Mouse (Mus musculus) CH12.LX (cell line): Measurements from ENCODE around the gene Shank1. TPM values are rescaled to one million over a fixed set of nuclear protein-coding genes. Genes with fewer than 3 reads are reported as not detected.

ENCODE experiments used
- DNase-seq: peaks from one replicate; pipeline ENCODE4 v3.0.0-alpha.2; 2013; ENCODE audit errors: extremely low read depth
- H3K27ac ChIP-seq: 2 replicates; pipeline ENCODE4 v1.5.1; 2012; ENCODE audit warnings: low read depth, mild to moderate bottlenecking, control low read depth, moderate library complexity; ENCODE audit not compliant: insufficient read depth
- H3K27me3 ChIP-seq: replicated peaks from 2 replicates; pipeline ENCODE3; 2012; ENCODE audit warnings: inconsistent platforms
- H3K36me3 ChIP-seq, 2 experiments: replicated peaks in 1 of 2; 2 replicates each; pipeline versions ENCODE3 to v1.6.1; 2012; ENCODE audit warnings: inconsistent platforms in 1 of 2, low read length in 1 of 2, mild to moderate bottlenecking in 1 of 2, mixed read lengths in 1 of 2, moderate library complexity in 1 of 2; ENCODE audit not compliant: control insufficient read depth in 1 of 2, insufficient read depth in 1 of 2
- H3K4me1 ChIP-seq, 2 experiments: 2 replicates each; pipeline ENCODE4 v1.6.1; 2012; ENCODE audit warnings: inconsistent platforms in 1 of 2, moderate library complexity in 1 of 2; ENCODE audit not compliant: insufficient read depth in 2 of 2, control insufficient read depth in 1 of 2
- H3K4me2 ChIP-seq: 2 replicates; pipeline ENCODE4 v1.6.1; 2012; ENCODE audit warnings: low read depth, mild to moderate bottlenecking, control low read depth; ENCODE audit not compliant: poor library complexity, insufficient read depth, severe bottlenecking
- H3K4me3 ChIP-seq, 3 experiments: fragments of 150-350 bp in 1 of 3; sonication (generic) in 1 of 3; replicated peaks in 1 of 3; 2 replicates each; pipeline versions ENCODE3 to v1.5.1; 2011 to 2012; ENCODE audit warnings: low read depth in 2 of 3, low read length in 2 of 3, mild to moderate bottlenecking in 2 of 3, moderate library complexity in 2 of 3, control low read depth in 1 of 3, improper control_type of control experiment in 1 of 3, inconsistent platforms in 1 of 3, mixed read lengths in 1 of 3; ENCODE audit not compliant: poor library complexity in 1 of 3
- H3K79me2 ChIP-seq: replicated peaks from 2 replicates; pipeline ENCODE4 v1.6.1; 2012; ENCODE audit warnings: mild to moderate bottlenecking, moderate library complexity; ENCODE audit not compliant: control insufficient read depth, poor library complexity, insufficient read depth, severe bottlenecking; ENCODE audit errors: extremely low read depth
- H3K9ac ChIP-seq: 2 replicates; pipeline ENCODE4 v1.6.1; 2012; ENCODE audit warnings: low read depth, mild to moderate bottlenecking, control low read depth, moderate library complexity; ENCODE audit not compliant: insufficient read depth
- H3K9me3 ChIP-seq: replicated peaks from 2 replicates; pipeline ENCODE3; 2012; ENCODE audit warnings: low read length, inconsistent platforms, mixed read lengths
- BHLHE40 ChIP-seq: IDR thresholded peaks from 2 replicates; pipeline ENCODE4 v1.6.1; 2011; ENCODE audit warnings: mild to moderate bottlenecking, low read depth, low read length, improper control_type of control experiment
- CHD2 ChIP-seq: IDR thresholded peaks from 2 replicates; pipeline ENCODE4 v1.6.1; 2011; ENCODE audit warnings: low read length, improper control_type of control experiment
- E2F4 ChIP-seq: IDR thresholded peaks from 2 replicates; pipeline ENCODE4 v1.6.1; 2011; ENCODE audit warnings: low read depth, low read length, improper control_type of control experiment; ENCODE audit not compliant: insufficient replicate concordance
- ELF1 ChIP-seq: IDR thresholded peaks from 2 replicates; pipeline ENCODE4 v1.6.1; 2014; ENCODE audit warnings: low read depth, mild to moderate bottlenecking, inconsistent platforms, low read length, improper control_type of control experiment
- EP300 ChIP-seq: IDR thresholded peaks from 2 replicates; pipeline ENCODE4 v1.6.1; 2011; ENCODE audit warnings: low read length, improper control_type of control experiment
- JUND ChIP-seq: conservative IDR thresholded peaks from 2 replicates; pipeline ENCODE4 v1.6.1; 2011; ENCODE audit warnings: low read depth, low read length, improper control_type of control experiment
- KAT2A ChIP-seq: IDR thresholded peaks from 2 replicates; pipeline ENCODE4 v1.6.1; 2012; ENCODE audit warnings: low read length, improper control_type of control experiment, inconsistent platforms; ENCODE audit not compliant: insufficient replicate concordance
- MXI1 ChIP-seq: IDR thresholded peaks from 2 replicates; pipeline ENCODE4 v1.6.1; 2011; ENCODE audit warnings: mild to moderate bottlenecking, low read depth, low read length, improper control_type of control experiment
- MYC ChIP-seq: IDR thresholded peaks from 2 replicates; pipeline ENCODE4 v1.6.1; 2011; ENCODE audit warnings: low read depth, mild to moderate bottlenecking, improper control_type of control experiment, low read length
- NELFE ChIP-seq: IDR thresholded peaks from 2 replicates; pipeline ENCODE4 v1.6.1; 2011; ENCODE audit warnings: low read depth, low read length, improper control_type of control experiment
- NRF1 ChIP-seq: IDR thresholded peaks from 2 replicates; pipeline ENCODE4 v1.6.1; 2014; ENCODE audit warnings: low read depth, mild to moderate bottlenecking, inconsistent platforms, low read length, improper control_type of control experiment, moderate library complexity
- PAX5 ChIP-seq: IDR thresholded peaks from 2 replicates; pipeline ENCODE4 v1.6.1; 2012; ENCODE audit warnings: low read length, inconsistent platforms, mixed read lengths
- POLR2A ChIP-seq: IDR thresholded peaks from 2 replicates; pipeline ENCODE4 v1.6.1; 2011; ENCODE audit warnings: low read depth, mild to moderate bottlenecking, improper control_type of control experiment, low read length
- POLR2AphosphoS2 ChIP-seq: IDR thresholded peaks from 2 replicates; pipeline ENCODE4 v1.6.1; 2011; ENCODE audit warnings: low read depth, low read length, improper control_type of control experiment
- RCOR1 ChIP-seq: conservative IDR thresholded peaks from 2 replicates; pipeline ENCODE4 v1.6.1; 2012; ENCODE audit warnings: low read depth, mild to moderate bottlenecking, inconsistent platforms, low read length, improper control_type of control experiment
- SIN3A ChIP-seq: IDR thresholded peaks from 2 replicates; pipeline ENCODE4 v1.6.1; 2012; ENCODE audit warnings: low read length, improper control_type of control experiment, inconsistent platforms
- TBP ChIP-seq: conservative IDR thresholded peaks from 2 replicates; pipeline ENCODE4 v1.6.1; 2011; ENCODE audit warnings: low read depth, low read length, improper control_type of control experiment
- USF1 ChIP-seq: IDR thresholded peaks from 2 replicates; pipeline ENCODE4 v1.6.1; 2014; ENCODE audit warnings: low read depth, mild to moderate bottlenecking, inconsistent platforms, low read length, improper control_type of control experiment
- ZC3H11A ChIP-seq: IDR thresholded peaks from 2 replicates; pipeline ENCODE4 v1.6.1; 2012; ENCODE audit warnings: low read depth, mild to moderate bottlenecking, inconsistent platforms, low read length, improper control_type of control experiment
- ZMIZ1 ChIP-seq: IDR thresholded peaks from 2 replicates; pipeline ENCODE4 v1.6.1; 2012; ENCODE audit warnings: low read depth, mild to moderate bottlenecking, inconsistent platforms, low read length, improper control_type of control experiment
- dilution Hi-C: fragments of 300-500 bp; cut with MboI; formaldehyde crosslinking; loops from 2 replicates; pipeline ENCODE4 v1.14.3; 2020; ENCODE audit warnings: low sequenced_read_pairs; ENCODE audit not compliant: extremely low pct_unique_long_range_greater_than_20kb, extremely low pct_ligation_motif_present
- in situ Hi-C: fragments of 300-500 bp; cut with MboI; formaldehyde crosslinking; loops from 3 replicates; pipeline ENCODE4 v1.14.3; 2019; ENCODE audit warnings: low sequenced_read_pairs, low pct_ligation_motif_present, low pct_unique_long_range_greater_than_20kb, mixed read lengths
- polyA plus RNA-seq: library from polyadenylated mRNA; unstranded; fragments of >175 nt; gene quantifications from 2 replicates; pipeline ENCODE4 v1.2.1, GENCODE M21; 2012; ENCODE audit warnings: low read depth; ENCODE audit not compliant: insufficient read length
- total RNA-seq, 2 experiments: library from RNA; depleted of rRNA; stranded (reverse); fragments of 300-350 nt in 1 of 2; fragments of >200 nt in 1 of 2; gene quantifications; 2 replicates each; pipeline ENCODE4 v1.2.3; 2012 to 2014

The Shank1 gene
- total and polyA plus RNA-seq, 3 experiments, result under 0.01 to 0.07 TPM; not detected in 1

- peaks cover 15% of the 10 kb centered on the region for H3K9me3 ChIP-seq
- no peaks in the 10 kb centered on the region for H3K79me2 ChIP-seq
- peaks cover 42% of the 10 kb centered on the region for H3K27me3 ChIP-seq
- peaks cover 0 to 21% of the 10 kb centered on the region in 2 experiments; a peak in 2 of 4 replicates for H3K4me1 ChIP-seq
- no peak overlapping the region for H3K4me3 ChIP-seq
- H3K27ac ChIP-seq, result no peak overlapping the region
- in situ Hi-C loops (no loop called here), dilution Hi-C loops (no loop called here)
- H3K4me2 ChIP-seq, result no peak overlapping the region
- H3K36me3 ChIP-seq, result no peaks in the 10 kb centered on the region
- H3K9ac ChIP-seq, result no peak overlapping the region
- TF ChIP-seq ZMIZ1 (no peak), PAX5 (no peak), E2F4 (no peak), MYC (no peak), TBP (no peak), MXI1 (no peak), RCOR1 (no peak)
- DNase-seq, result no peak
Measured at GRCm38 (mm10) chr7:44375793-44376192, 65.7 kb downstream of the Shank1 start.

GRCm38 (mm10) chr7:44378290-44378689, 68.2 kb downstream of the Shank1 start:
- DNase-seq, result no peak
- H3K27me3 ChIP-seq, result peaks cover 65% of the 10 kb centered on the region
- no peaks in the 10 kb centered on the region for H3K36me3 ChIP-seq
- no peaks in the 10 kb centered on the region for H3K79me2 ChIP-seq
- H3K4me3 ChIP-seq, result no peak overlapping the region
- dilution Hi-C loops, result no loop called here
- H3K9me3 ChIP-seq, result peaks cover 15% of the 10 kb centered on the region
- peaks cover 0 to 15% of the 10 kb centered on the region in 2 experiments; a peak in 2 of 4 replicates for H3K4me1 ChIP-seq
- TF ChIP-seq SIN3A (no peak), NELFE (no peak), ELF1 (no peak), CHD2 (no peak), POLR2AphosphoS2 (no peak), KAT2A (no peak), RCOR1 (no peak), NRF1 (no peak), EP300 (no peak), BHLHE40 (no peak), TBP (no peak), USF1 (no peak), JUND (no peak), POLR2A (no peak), ZC3H11A (no peak)
- TF ChIP-seq, all 38 proteins: peak for 0
- Histone ChIP-seq H3K9ac (no peak overlapping the region), H3K27ac (no peak overlapping the region), H3K4me2 (no peak overlapping the region)
- in situ Hi-C loops, result no loop called here
